9 mouse cellular contexts compared by ENCODE assay signal in genomic region chr5:53947549-53948183, GRCm38 (mm10). TPM values are rescaled to one million over a fixed set of nuclear protein-coding genes. Genes with fewer than 3 reads are reported as not detected.
DNase-seq lines count a peak whose midpoint lies in the region; ATAC-seq lines count a peak whose summit lies in the region.
"Had no signal": no experiment of that assay in that cellular context is flagged by ENCODE, and none has a peak within 500 bp of the region (broad histone marks: within the 10 kb centered on the region; RNA-seq: fewer than 3 reads in every experiment).

No protein-coding gene starts in this region.

- H3K4me3 ChIP-seq in neural tube, embryonic 12.5 days = no peak overlapping the region

- peak; percentile 91 for DNase-seq in heart, adult 11 months
- no peak for DNase-seq in heart, postnatal 25 days (ENCODE audit: low spot score)
- DNase-seq in neural tube, embryonic 10.5 days (ENCODE audit: extremely low spot score, low spot score) = no peak
- DNase-seq in left cerebral cortex, postnatal 10 days (ENCODE audit: extremely low spot score in 1 of 2, low spot score in 2 of 2) = peak; percentile 41 to 67
- no peak for DNase-seq in urinary bladder, postnatal 4 days (ENCODE audit: low spot score in 2 of 2)
- no peak for DNase-seq in spleen, adult 12 weeks (ENCODE audit: low spot score)
- DNase-seq in c-Kit-positive CD71-positive TER-119-positive erythroid progenitor cells, embryonic 14.5 days (ENCODE audit: low spot score) = no peak
- DNase-seq: thymus, postnatal 4 days had no signal

- H3K9me3 ChIP-seq in neural tube, embryonic 12.5 days = no peaks in the 10 kb centered on the region

- H3K27me3 ChIP-seq in neural tube, embryonic 12.5 days (replicated peaks) = no peaks in the 10 kb centered on the region

- ATAC-seq in neural tube, embryonic 12.5 days (ENCODE audit: low FRiP score, low read depth) = 0 out of 2 replicates have a peak, but pooled peaks have one; percentile 37

- no peak overlapping the region for H3K27ac ChIP-seq in neural tube, embryonic 12.5 days

- no peak overlapping the region for H3K4me2 ChIP-seq in neural tube, embryonic 12.5 days (replicated peaks)

- no peak overlapping the region for H3K9ac ChIP-seq in neural tube, embryonic 12.5 days

- 48% methylated on average over 9 of the region's 9 CpGs for WGBS in neural tube, embryonic 12.5 days

- intact Hi-C loops in heart, postnatal 25 days (cut with DNase I) = loop anchor here (2.0 to 5.0 kb wide), 3 partner anchors 15 to 150 kb away; no protein-coding TSS in a partner anchor
- intact Hi-C loops in left cerebral cortex, postnatal 10 days (cut with DNase I) = no loop called here

- no peaks in the 10 kb centered on the region for H3K36me3 ChIP-seq in neural tube, embryonic 12.5 days

- peaks cover 9% of the 10 kb centered on the region; the same call in 1 of the 2 replicates for H3K4me1 ChIP-seq in neural tube, embryonic 12.5 days

RNA-seq across cellular contexts. Expression of gene Stim2, which starts 50.6 kb away (rescaled TPM):
- 10 to 100 TPM; 12.4 to 16.6 TPM for total RNA-seq in heart, postnatal 25 days (2021)
- 27.0 and 29.5 TPM in 2 replicates for polyA plus RNA-seq in neural tube, embryonic 12.5 days (2016; fragmentation: Nextera tagmentation; extraction: Ambion mirVana)
- 10 to 100 TPM; 43.9 to 52.0 TPM for total RNA-seq in left cerebral cortex, postnatal 10 days (2021)

Comparison
In these comparisons a context has a peak if more than half of its experiments do, and no peak if none do; other contexts are left out.
1. DNase-seq: peak in heart, adult 11 months (single experiment) and left cerebral cortex, postnatal 10 days (2 of 2); none in heart, postnatal 25 days (single experiment), neural tube, embryonic 10.5 days (single experiment), urinary bladder, postnatal 4 days (0 of 2), spleen, adult 12 weeks (single experiment) and c-Kit-positive CD71-positive TER-119-positive erythroid progenitor cells, embryonic 14.5 days (single experiment).